Mouse (Mus musculus) intestine, postnatal 0 days (tissue): ENCODE measurements around the gene Nhlrc2. TPM values are rescaled to one million over a fixed set of nuclear protein-coding genes. Genes with fewer than 3 reads are reported as not detected.
"Not testable (repeated sequence)": the region's sequence is repeated elsewhere in the genome, so short reads cannot be mapped to it uniquely, and the experiment has no call there.

ENCODE experiments used
- ATAC-seq: fragments of 200-750 bp; cut with Nextera tagmentation; 2 replicates; pipeline ENCODE4 v1.8.0; 2017; ENCODE audit warnings: mild to moderate bottlenecking, moderate TSS enrichment, moderate library complexity
- H3K27ac ChIP-seq: fragments of 300-500 bp; sonication (generic); 2 replicates; pipeline ENCODE4 v1.5.1; 2014; ENCODE audit warnings: mild to moderate bottlenecking, low read depth, low read length, moderate library complexity
- H3K27me3 ChIP-seq: fragments of 300-500 bp; sonication (generic); replicated peaks from 2 replicates; pipeline ENCODE4 v1.6.1; 2014; ENCODE audit warnings: low read length, mixed read lengths; ENCODE audit not compliant: control insufficient read depth, insufficient read depth
- H3K36me3 ChIP-seq: fragments of 300-500 bp; sonication (generic); 2 replicates; pipeline ENCODE4 v1.6.1; 2014; ENCODE audit warnings: mild to moderate bottlenecking, moderate library complexity; ENCODE audit not compliant: control insufficient read depth, insufficient read depth
- H3K4me1 ChIP-seq: fragments of 300-500 bp; sonication (generic); replicated peaks from 2 replicates; pipeline ENCODE4 v1.6.1; 2014; ENCODE audit warnings: antibody characterized with exemption, low read length, mixed read lengths; ENCODE audit not compliant: control insufficient read depth, insufficient read depth
- H3K4me2 ChIP-seq: fragments of 300-500 bp; sonication (generic); replicated peaks from 2 replicates; pipeline ENCODE4 v1.6.1; 2014; ENCODE audit warnings: low read depth, mild to moderate bottlenecking, moderate library complexity
- H3K4me3 ChIP-seq: fragments of 300-500 bp; sonication (generic); 2 replicates; pipeline ENCODE4 v1.5.1; 2014; ENCODE audit warnings: low read depth, low read length
- H3K9ac ChIP-seq: fragments of 300-500 bp; sonication (generic); 2 replicates; pipeline ENCODE4 v1.6.1; 2014; ENCODE audit warnings: mild to moderate bottlenecking, low read depth, low read length
- H3K9me3 ChIP-seq: fragments of 300-500 bp; sonication (generic); 2 replicates; pipeline ENCODE4 v1.6.1; 2016; ENCODE audit warnings: mixed run types; ENCODE audit not compliant: control insufficient read depth
- CTCF ChIP-seq: sonication (generic); IDR thresholded peaks from 2 replicates; pipeline ENCODE4 v1.5.1; 2016; ENCODE audit warnings: low read depth, mild to moderate bottlenecking, control low read depth, antibody characterized with exemption, moderate library complexity
- WGBS: fragments of 180-500 bp; shearing (Covaris S2); extraction: QIAGEN DNeasy Blood & Tissue Kit; methylation state at CpG from one replicate; pipeline ENCODE4 v1.1.7; 2014; 5-methylcytosine and 5-hydroxymethylcytosine counted together
- polyA plus RNA-seq: library from polyadenylated mRNA; unstranded; fragments of >200 nt; fragmentation: Nextera tagmentation; extraction: Ambion mirVana; gene quantifications from 2 replicates; pipeline ENCODE4 v1.2.1, GENCODE M21; 2015

Gene Nhlrc2
- 8.3 and 8.8 TPM in 2 replicates for polyA plus RNA-seq

DNA sequence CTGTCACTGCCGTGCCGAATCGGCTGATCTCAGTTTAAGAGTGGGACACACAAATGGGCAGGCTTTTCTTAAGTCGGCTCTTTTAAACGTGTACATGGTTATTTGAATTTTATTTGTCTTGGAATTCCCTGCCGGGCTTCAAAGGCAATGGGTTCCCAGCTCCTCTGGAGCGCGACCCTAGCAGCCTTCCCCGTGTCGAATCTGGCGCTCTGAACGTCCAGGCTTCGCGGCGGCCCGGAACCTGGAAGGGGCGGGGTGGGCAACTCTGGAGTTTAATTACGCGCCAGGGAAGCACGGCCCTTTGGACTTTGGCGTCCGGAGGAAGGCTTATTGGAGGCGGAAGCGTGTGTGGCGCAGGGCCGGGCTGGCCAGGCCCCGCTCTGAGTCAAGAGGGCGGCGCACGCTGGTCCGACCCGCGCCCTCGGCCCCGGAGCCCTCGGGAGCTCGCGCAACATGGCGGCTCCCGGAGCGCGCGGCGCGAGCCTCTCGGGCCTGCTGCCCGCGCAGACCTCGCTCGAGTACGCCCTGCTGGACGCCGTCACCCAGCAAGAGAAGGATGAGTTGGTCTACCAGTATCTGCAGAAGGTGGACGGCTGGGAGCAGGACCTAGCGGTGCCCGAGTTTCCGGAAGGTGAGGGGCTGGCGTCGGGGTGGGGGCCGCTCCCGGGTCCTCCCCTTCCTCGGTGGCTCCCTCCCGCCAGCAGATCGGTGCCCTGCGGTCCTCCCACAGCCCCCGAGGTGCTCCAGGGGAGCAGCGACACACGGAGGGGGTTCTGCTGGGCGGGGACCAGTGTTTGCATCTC, at the start of gene Nhlrc2:
Gene Nhlrc2 (plus strand): TSS at position 32 of the 803 bp plus-strand sequence.
- peak within 1 kb of the TSS; percentile 98 for H3K27ac ChIP-seq
- H3K4me2 ChIP-seq = peak within 1 kb of the TSS; percentile 89
- no peak for TF ChIP-seq CTCF
- H3K4me1 ChIP-seq = peaks cover 4% of the 10 kb centered on the region; the same call in 1 of the 2 replicates
- peaks cover 34% of the 10 kb centered on the region for H3K36me3 ChIP-seq
- H3K9me3 ChIP-seq = no peaks in the 10 kb centered on the region
- peak within 1 kb of the TSS; percentile 94 for H3K9ac ChIP-seq
- under 1% methylated on average over 67 of the region's 69 CpGs for WGBS
- peak; percentile 96 for ATAC-seq
- H3K4me3 ChIP-seq = peak within 1 kb of the TSS; percentile 82
- no peaks in the 10 kb centered on the region for H3K27me3 ChIP-seq

GRCm38 (mm10) chr19:56503069-56503468, 45.0 kb upstream of the Nhlrc2 start:
- H3K27ac ChIP-seq, H3K9me3 ChIP-seq, H3K36me3 ChIP-seq, ATAC-seq, H3K9ac ChIP-seq, H3K4me3 ChIP-seq, H3K4me1 ChIP-seq, H3K27me3 ChIP-seq, H3K4me2 ChIP-seq: not testable (repeated sequence)
- no CpG with 5 or more reads among the region's 5 CpGs for WGBS

DNA sequence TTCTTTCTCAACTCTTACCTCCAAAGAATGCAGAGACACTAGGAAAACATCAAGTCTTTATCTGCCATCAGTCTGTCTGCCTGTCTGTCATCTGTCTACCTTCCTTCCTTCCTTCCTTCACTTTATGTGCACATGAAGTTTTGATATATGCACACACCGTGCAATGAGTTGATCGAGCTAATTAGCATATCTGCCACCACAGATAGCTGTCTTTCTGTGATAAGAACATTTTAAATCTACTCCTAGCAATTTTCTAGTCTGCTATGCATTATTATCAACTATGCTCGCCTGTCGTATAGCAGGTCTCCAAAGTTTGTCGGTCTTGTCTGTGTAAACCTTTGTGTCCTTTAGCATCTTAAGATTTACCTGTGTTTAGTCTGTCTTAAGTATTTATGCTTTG, 44.5 kb upstream of the Nhlrc2 start:
- H3K27me3 ChIP-seq, H3K4me2 ChIP-seq, H3K9ac ChIP-seq, H3K9me3 ChIP-seq, H3K36me3 ChIP-seq, H3K27ac ChIP-seq, H3K4me3 ChIP-seq, ATAC-seq, H3K4me1 ChIP-seq: not testable (repeated sequence)
- WGBS = no CpG with 5 or more reads among the region's 5 CpGs

GRCm38 (mm10) chr19:56511207-56511606, 36.9 kb upstream of the Nhlrc2 start:
- H3K9ac ChIP-seq, H3K9me3 ChIP-seq, H3K4me2 ChIP-seq, H3K27me3 ChIP-seq, ATAC-seq, H3K4me3 ChIP-seq, H3K36me3 ChIP-seq, H3K27ac ChIP-seq, H3K4me1 ChIP-seq: not testable (repeated sequence)
- WGBS = no CpG with 5 or more reads among the region's 4 CpGs

- H3K9ac ChIP-seq = not testable (repeated sequence)
- no CpG with 5 or more reads among the region's 2 CpGs for WGBS
Measured at GRCm38 (mm10) chr19:56513527-56513926, 34.5 kb upstream of the Nhlrc2 start.

GRCm38 (mm10) chr19:56519408-56519807, 28.7 kb upstream of the Nhlrc2 start:
- H3K27me3 ChIP-seq, H3K4me1 ChIP-seq, H3K4me2 ChIP-seq, H3K36me3 ChIP-seq, ATAC-seq, H3K9me3 ChIP-seq, H3K9ac ChIP-seq, H3K27ac ChIP-seq, H3K4me3 ChIP-seq: not testable (repeated sequence)
- no CpG with 5 or more reads among the region's 7 CpGs for WGBS

More at GRCm38 (mm10) chr19:56513527-56513926, 34.5 kb upstream of the Nhlrc2 start:
- not testable (repeated sequence) for H3K27ac ChIP-seq, H3K4me1 ChIP-seq, H3K9me3 ChIP-seq, H3K4me3 ChIP-seq, H3K27me3 ChIP-seq, ATAC-seq, H3K4me2 ChIP-seq, H3K36me3 ChIP-seq

- no CpG with 5 or more reads among the region's 11 CpGs for WGBS
- H3K27me3 ChIP-seq, H3K9me3 ChIP-seq, H3K4me2 ChIP-seq, H3K4me3 ChIP-seq, ATAC-seq, H3K9ac ChIP-seq, H3K27ac ChIP-seq, H3K4me1 ChIP-seq: not testable (repeated sequence)
- H3K36me3 ChIP-seq = peaks cover 17% of the 10 kb centered on the region; the same call in 1 of the 2 replicates
Measured at GRCm38 (mm10) chr19:56530529-56530928, 17.5 kb upstream of the Nhlrc2 start.
